Mouse (Mus musculus) brain, embryonic 14.5 days (tissue): ENCODE data around the gene Mxi1.

Experiments used
- CTCF ChIP-seq: fragments of 200-500 bp; IDR thresholded peaks from 2 replicates; pipeline ENCODE4 v1.5.1; 2012; ENCODE audit warnings: inconsistent platforms, mild to moderate bottlenecking, moderate library complexity, borderline replicate concordance; ENCODE audit not compliant: insufficient read depth, insufficient read length; ENCODE audit errors: extremely low read depth
- POLR2A ChIP-seq: fragments of 200-500 bp; IDR thresholded peaks from 2 replicates; pipeline ENCODE4 v1.6.1; 2012; ENCODE audit warnings: mild to moderate bottlenecking, inconsistent platforms, borderline replicate concordance; ENCODE audit not compliant: poor library complexity, insufficient read depth, insufficient read length, severe bottlenecking; ENCODE audit errors: extremely low read depth

GRCm38 (mm10) chr19:53399213-53399612 lies 88.9 kb downstream of the Mxi1 start:
- TF ChIP-seq CTCF (no peak), POLR2A (no peak)
